Mouse (Mus musculus): ENCODE results near the gene Fes. TPM values are rescaled to one million over a fixed set of nuclear protein-coding genes. Genes with fewer than 3 reads are reported as not detected.
A peak's percentile ranks its signal among the peaks of the same experiment; 100 is the strongest.

Fes gene
- polyA plus RNA-seq, 1 experiment = 5.9 TPM

- Histone ChIP-seq H3K4me1 (ENCODE audit: control insufficient read depth, insufficient read depth, low read length) (peaks cover 5% of the 10 kb centered on the region; the same call in 1 of the 2 replicates), H3K4me3 (ENCODE audit: insufficient read depth, low read length) (no peak overlapping the region), H3K27ac (ENCODE audit: insufficient read depth, low read length) (no peak overlapping the region)
- TF ChIP-seq POLR2A (IDR thresholded peaks at IDR 0.05; ENCODE audit: extremely low read depth, insufficient read depth, low read length) = no peak
These were observed 15.6 kb downstream of the Fes start for GRCm38 (mm10) chr7:80372166-80372565.

GRCm38 (mm10) chr7:80371041-80371751, 16.6 kb downstream of the Fes start, which contains the start of gene Man2a2:
Gene Man2a2 (minus strand): TSS chr7:80371375.
- Histone ChIP-seq H3K27ac (ENCODE audit: insufficient read depth, low read length) (peak within 1 kb of the TSS; percentile 77), H3K4me3 (ENCODE audit: insufficient read depth, low read length) (peak within 1 kb of the TSS; percentile 53), H3K4me1 (ENCODE audit: control insufficient read depth, insufficient read depth, low read length) (peaks cover 5% of the 10 kb centered on the region; the same call in 1 of the 2 replicates)
- TF ChIP-seq CTCF (IDR thresholded peaks at IDR 0.05; ENCODE audit: extremely low read depth, insufficient read depth, low read length) = peak; percentile 28; the same call in 1 of the 2 replicates
- no peak for TF ChIP-seq POLR2A (IDR thresholded peaks at IDR 0.05; ENCODE audit: extremely low read depth, insufficient read depth, low read length)

GRCm38 (mm10) chr7:80370649-80371040, 17.1 kb downstream of the Fes start:
- Histone ChIP-seq H3K4me1 (ENCODE audit: control insufficient read depth, insufficient read depth, low read length) (peaks cover 5% of the 10 kb centered on the region; the same call in 1 of the 2 replicates), H3K4me3 (ENCODE audit: insufficient read depth, low read length) (peak overlapping the region; percentile 53), H3K27ac (ENCODE audit: insufficient read depth, low read length) (peak overlapping the region; percentile 77)
- TF ChIP-seq CTCF (IDR thresholded peaks at IDR 0.05; ENCODE audit: extremely low read depth, insufficient read depth, low read length) (no peak), POLR2A (IDR thresholded peaks at IDR 0.05; ENCODE audit: extremely low read depth, insufficient read depth, low read length) (peak; percentile 52; the same call in 1 of the 2 replicates)

GRCm38 (mm10) chr7:80369967-80370431, 17.7 kb downstream of the Fes start:
- no peak for TF ChIP-seq POLR2A (IDR thresholded peaks at IDR 0.05; ENCODE audit: extremely low read depth, insufficient read depth, low read length)
- Histone ChIP-seq H3K4me3 (ENCODE audit: insufficient read depth, low read length) (peak overlapping the region; percentile 53), H3K4me1 (ENCODE audit: control insufficient read depth, insufficient read depth, low read length) (peaks cover 5% of the 10 kb centered on the region; the same call in 1 of the 2 replicates), H3K27ac (ENCODE audit: insufficient read depth, low read length) (peak overlapping the region; percentile 77)

GRCm38 (mm10) chr7:80369461-80369860, 18.3 kb downstream of the Fes start:
- TF ChIP-seq CTCF (IDR thresholded peaks at IDR 0.05; ENCODE audit: extremely low read depth, insufficient read depth, low read length) (no peak), POLR2A (IDR thresholded peaks at IDR 0.05; ENCODE audit: extremely low read depth, insufficient read depth, low read length) (no peak)
- Histone ChIP-seq H3K4me3 (ENCODE audit: insufficient read depth, low read length) (peak overlapping the region; percentile 53), H3K4me1 (ENCODE audit: control insufficient read depth, insufficient read depth, low read length) (peaks cover 5% of the 10 kb centered on the region; the same call in 1 of the 2 replicates), H3K27ac (ENCODE audit: insufficient read depth, low read length) (no peak overlapping the region)

GRCm38 (mm10) chr7:80368635-80369421, 18.9 kb downstream of the Fes start:
- no peak for TF ChIP-seq POLR2A (IDR thresholded peaks at IDR 0.05; ENCODE audit: extremely low read depth, insufficient read depth, low read length)
- no peak for TF ChIP-seq CTCF (IDR thresholded peaks at IDR 0.05; ENCODE audit: extremely low read depth, insufficient read depth, low read length)
- Histone ChIP-seq H3K27ac (ENCODE audit: insufficient read depth, low read length) (no peak overlapping the region), H3K4me1 (ENCODE audit: control insufficient read depth, insufficient read depth, low read length) (peaks cover 5% of the 10 kb centered on the region; the same call in 1 of the 2 replicates), H3K4me3 (ENCODE audit: insufficient read depth, low read length) (peak overlapping the region; percentile 10; the same call in 1 of the 2 replicates)

- H3K27ac ChIP-seq (ENCODE audit: insufficient read depth, low read length) = no peak overlapping the region
- TF ChIP-seq CTCF (IDR thresholded peaks at IDR 0.05; ENCODE audit: extremely low read depth, insufficient read depth, low read length) (no peak), POLR2A (IDR thresholded peaks at IDR 0.05; ENCODE audit: extremely low read depth, insufficient read depth, low read length) (no peak)
- H3K4me1 ChIP-seq (ENCODE audit: control insufficient read depth, insufficient read depth, low read length) = peaks cover 5% of the 10 kb centered on the region; the same call in 1 of the 2 replicates
These were observed 19.7 kb downstream of the Fes start for GRCm38 (mm10) chr7:80368009-80368408.

GRCm38 (mm10) chr7:80367232-80367631, 20.5 kb downstream of the Fes start:
- H3K4me3 ChIP-seq (ENCODE audit: insufficient read depth, low read length) = no peak overlapping the region
- TF ChIP-seq CTCF (IDR thresholded peaks at IDR 0.05; ENCODE audit: extremely low read depth, insufficient read depth, low read length) (no peak), POLR2A (IDR thresholded peaks at IDR 0.05; ENCODE audit: extremely low read depth, insufficient read depth, low read length) (no peak)
- no peak overlapping the region for H3K27ac ChIP-seq (ENCODE audit: insufficient read depth, low read length)
- peaks cover 5% of the 10 kb centered on the region; the same call in 1 of the 2 replicates for H3K4me1 ChIP-seq (ENCODE audit: control insufficient read depth, insufficient read depth, low read length)

More at GRCm38 (mm10) chr7:80368009-80368408, 19.7 kb downstream of the Fes start:
- H3K4me3 ChIP-seq (ENCODE audit: insufficient read depth, low read length) = no peak overlapping the region

GRCm38 (mm10) chr7:80365759-80366158, 22.0 kb downstream of the Fes start:
- H3K4me3 ChIP-seq (ENCODE audit: insufficient read depth, low read length) = no peak overlapping the region
- H3K4me1 ChIP-seq (ENCODE audit: control insufficient read depth, insufficient read depth, low read length) = peaks cover 5% of the 10 kb centered on the region; the same call in 1 of the 2 replicates
- no peak overlapping the region for H3K27ac ChIP-seq (ENCODE audit: insufficient read depth, low read length)
- TF ChIP-seq CTCF (IDR thresholded peaks at IDR 0.05; ENCODE audit: extremely low read depth, insufficient read depth, low read length) (no peak), POLR2A (IDR thresholded peaks at IDR 0.05; ENCODE audit: extremely low read depth, insufficient read depth, low read length) (no peak)

All from cortical plate, adult 2 months (tissue).